Mouse (Mus musculus) cerebellum, adult 11-12 months (tissue): ENCODE data around the gene Sec62.
A peak's percentile ranks its signal among the peaks of the same experiment; 100 is the strongest.

Experiments used
- DNase-seq: peaks from one replicate; pipeline ENCODE4 v3.0.0; 2022

Gene Sec62

DNA sequence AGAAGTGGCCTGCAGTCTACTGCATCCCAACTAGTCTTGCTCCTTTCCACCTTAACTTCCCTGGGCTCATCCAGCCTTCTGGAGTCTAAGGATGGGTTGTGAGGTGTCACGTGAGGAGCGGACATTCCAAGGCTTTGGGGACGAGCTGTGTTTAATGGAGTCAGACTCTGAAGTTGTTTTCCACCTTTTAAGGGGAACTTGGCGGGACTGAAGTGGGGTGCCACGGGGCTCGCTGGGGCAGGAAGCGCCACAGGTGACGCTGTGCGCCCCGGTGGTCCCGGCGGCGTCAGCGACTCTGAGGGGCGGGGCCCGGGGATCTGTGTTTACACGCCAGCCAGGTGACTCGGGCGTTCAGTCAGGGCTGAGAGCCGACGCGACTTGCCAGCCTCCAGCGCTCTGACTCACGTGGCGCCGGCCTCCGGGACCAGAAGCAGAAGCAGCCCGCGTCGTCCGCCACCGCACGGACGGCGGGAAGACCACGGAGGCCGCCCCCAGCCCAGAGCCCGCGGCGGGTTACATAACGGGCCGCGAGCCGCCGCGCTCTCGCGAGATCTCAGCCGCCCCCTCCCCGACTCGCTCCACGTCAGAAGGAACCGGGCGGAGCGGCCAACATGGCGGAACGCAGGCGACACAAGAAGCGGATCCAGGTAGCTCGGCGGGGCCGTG lies at the start of gene Sec62:
TSS of gene Sec62 (plus strand) at position 139 of the 666 bp plus-strand sequence.
- peak; percentile 92 for DNase-seq

DNA sequence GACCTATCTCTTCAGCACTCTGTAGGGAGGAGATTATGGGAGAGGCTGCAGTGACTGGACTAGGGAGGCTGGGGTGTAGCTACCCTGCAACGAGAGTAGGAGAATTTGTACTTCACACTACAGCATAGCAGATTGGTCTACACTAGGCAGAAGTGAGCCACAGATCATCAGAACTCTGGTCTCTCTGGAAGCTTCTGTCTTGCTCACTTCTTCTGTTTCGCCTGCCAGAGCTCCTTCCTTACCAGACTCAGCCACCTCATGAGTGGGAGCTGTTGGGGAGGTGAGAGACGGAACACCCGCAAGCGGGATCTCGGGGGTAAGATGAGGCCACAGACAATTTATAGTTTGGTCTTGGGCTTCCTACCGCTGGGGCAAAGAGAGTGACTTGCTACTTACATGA lies 49.8 kb upstream of the Sec62 start:
- no peak for DNase-seq

DNA sequence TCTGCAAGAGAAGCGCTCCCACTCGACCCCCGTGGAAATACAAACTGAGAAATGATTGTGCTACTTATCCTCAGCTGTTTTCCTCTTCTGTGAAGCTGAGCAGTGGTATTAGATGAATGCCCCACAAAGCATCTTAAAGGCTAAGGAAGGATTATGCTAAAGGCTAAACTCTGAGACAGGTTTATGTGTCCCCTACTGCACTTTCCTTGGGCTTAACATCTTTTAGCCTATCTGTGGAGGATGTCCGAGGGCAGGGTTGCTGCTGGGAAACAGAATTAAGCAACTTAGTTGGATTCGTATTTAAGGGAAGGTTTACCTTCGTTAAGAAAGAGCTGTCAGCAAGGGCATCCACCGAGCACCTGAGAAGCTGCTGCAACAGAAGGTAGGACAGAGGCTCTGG lies 46.7 kb upstream of the Sec62 start, which contains the start of gene Samd7:
TSS of gene Samd7 (plus strand) at position 288 of the 400 bp plus-strand sequence.
- no peak for DNase-seq

DNA sequence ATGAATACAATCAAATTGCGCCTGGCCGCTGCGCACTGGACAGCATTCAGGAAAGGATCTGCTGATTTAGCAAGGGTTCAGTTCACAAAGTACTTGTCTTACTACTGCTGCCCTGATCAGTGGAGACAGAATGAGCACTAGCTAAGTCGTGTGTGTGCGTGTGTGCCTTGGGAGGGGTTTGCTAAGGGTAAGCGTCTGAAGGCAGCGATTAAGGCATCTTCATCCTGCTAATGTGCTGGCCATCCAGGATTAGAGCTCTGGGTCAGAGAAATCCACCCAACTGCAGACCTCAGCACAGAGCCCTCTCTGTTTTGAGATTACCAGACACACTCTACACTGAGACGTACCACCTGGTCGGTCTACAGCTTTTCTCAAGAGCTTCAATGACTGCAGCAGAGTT lies 44.4 kb upstream of the Sec62 start:
- DNase-seq: no peak

DNA sequence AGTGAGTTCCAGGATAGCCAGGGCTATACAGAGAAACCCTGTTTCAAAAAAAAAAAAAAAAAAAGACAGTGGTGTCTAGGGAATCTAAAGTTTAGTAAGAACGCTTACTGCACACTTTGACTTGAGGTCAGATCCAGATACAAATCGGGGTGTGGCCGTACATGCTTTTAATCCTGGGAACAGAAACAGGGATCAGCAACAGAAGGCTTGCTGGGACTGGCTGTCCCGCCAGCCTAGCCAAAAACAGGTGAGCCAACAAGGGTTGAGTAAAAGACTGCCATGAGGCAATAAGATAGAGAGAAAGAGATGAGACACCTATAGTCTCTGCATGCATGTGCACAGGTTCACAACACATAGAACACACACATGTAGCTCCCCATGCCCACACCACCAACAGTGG lies 38.0 kb upstream of the Sec62 start:
- no peak for DNase-seq

DNA sequence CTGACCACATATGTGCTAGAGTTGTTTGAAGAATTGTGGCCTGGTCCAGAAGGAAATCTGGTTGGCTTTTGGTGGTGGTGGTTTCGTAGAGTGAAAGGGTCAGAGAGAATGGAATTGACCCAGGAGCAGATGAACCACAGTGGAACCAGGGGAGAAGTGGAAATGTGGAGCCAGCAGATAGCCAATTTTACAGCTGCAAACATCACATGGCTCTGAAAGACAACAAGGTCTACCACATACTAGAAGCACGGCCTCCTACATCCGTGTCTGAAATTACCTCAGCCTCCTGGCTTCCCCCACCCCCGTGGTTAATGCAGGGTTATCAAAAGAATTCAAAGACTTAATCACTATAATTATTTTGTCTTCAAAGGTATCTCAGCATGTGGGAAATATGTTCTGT lies 27.8 kb upstream of the Sec62 start:
- DNase-seq: no peak

DNA sequence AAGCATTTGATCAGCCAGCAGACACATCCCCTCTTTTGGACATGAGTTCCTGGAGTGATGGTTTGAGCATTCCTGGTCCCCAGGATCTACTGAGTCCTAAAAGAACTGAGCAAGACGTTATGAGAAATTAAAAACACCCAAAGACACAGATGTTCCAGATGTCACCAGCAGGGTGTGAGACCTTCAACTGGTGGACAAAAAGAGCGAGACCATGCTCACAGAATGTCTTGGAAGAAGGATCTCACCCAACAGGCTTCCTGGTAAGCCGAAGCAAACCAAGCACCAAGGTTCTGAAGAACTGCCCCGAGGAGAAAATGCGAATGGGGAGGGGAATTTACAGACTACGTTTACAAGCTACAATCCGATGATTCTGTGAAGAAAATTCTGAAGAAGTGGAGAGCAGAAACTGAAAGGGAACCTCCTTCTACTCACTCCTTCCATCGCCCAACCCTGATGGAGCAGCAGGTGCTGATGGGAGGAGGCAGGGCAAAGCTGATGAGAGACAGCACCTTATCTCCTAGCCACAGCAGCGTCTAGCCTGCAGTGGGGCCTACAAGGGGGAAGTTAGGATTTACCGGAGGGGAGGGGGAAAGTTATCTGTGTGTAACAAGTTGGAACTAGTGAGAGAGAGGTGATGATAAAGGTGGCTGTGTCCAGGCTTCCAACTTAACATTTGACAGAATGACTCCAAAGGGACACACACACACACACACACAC lies 27.2 kb upstream of the Sec62 start:
- no peak for DNase-seq

DNA sequence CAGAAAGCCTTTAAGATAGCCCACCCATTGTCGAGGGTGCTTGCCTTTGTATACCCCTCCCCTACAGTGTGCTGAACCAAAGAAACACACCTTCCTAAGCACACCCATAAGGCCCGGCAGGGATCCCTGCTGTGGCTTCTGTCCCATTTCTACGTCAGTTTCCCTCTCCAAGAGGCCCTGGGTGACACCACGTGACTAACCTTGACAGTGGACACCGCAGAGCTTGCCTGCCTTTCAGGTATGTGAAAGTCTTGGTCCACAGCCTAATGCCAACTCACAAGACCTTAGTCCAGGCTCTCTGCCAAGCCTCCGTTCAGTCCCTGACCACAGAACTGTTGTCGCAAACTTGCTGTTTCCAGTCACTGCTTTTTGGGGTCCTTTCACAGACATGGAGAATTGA lies 26.5 kb upstream of the Sec62 start:
- no peak for DNase-seq

DNA sequence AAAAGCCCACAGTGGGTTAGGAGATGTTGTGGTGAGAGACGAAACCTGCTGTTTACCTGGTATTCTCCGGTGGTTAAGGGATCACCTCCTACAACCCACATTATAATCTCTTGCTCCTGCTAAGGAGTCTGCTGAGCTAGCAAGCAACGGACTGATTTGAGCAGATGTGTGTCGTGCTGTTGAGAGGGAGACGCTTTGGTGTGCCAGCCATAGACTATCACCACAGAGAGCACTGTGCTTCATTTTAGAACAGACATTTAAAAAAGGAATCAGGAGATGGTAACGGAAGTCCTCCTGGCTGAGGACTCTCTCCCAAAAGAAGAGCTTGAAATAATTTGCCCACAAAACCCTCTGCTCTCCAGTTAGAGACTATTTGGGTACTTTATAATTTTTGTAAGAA lies 25.4 kb upstream of the Sec62 start:
- no peak for DNase-seq

DNA sequence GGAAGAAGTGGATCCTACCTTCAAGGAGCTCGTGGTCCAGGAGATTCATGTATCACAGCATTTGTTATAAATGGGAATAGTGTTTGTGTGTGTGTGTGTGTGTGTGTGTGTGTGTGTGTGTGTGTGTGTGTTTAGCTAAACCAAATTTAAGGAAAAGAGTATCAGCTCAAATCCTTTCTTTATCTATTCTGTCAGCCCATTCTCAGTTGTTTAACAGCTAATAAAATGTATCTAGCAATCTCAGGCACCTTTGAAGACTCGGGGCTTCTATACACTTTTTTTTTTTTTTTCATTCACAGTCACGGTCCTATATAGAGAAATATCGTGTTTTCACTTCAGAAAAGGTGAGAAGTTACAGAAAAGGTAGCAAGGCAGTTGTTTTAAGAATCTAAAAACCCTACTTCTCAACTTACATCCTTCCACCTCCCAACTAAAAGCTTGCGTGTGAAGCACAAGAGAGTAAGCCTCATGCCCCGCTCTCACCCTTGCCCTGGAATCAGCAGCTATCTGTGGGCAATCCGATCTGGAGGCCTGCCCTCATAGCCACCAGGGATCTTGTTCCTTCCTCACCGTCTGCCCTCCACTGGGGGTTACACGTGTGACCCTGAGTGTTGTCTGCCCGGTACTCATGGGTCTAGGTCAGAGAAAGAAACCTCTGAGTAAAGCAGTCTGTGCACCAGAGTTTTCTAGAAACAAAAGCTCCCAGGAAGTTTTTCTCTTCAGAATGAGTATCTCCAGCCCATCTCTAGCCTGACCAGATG lies 22.7 kb upstream of the Sec62 start:
- DNase-seq: no peak

DNA sequence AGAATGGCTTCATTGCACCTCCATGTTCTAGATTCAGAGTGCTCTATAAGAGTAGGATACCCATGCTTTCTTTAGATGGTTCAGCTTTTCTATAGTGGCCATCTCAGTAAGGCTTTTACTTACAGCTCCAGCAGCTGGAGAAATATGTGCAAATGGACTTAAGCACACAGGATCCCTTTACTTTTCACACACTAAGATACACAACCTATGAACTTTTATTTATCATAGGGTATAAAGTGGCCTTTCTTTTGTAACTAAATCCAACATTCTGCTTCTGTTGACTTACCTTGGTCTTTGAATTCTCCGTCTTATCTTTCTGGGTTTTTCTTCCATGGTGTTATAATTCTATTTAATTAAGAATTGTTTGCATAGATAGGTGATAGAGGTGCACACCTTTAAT lies 21.1 kb upstream of the Sec62 start:
- no peak for DNase-seq

DNA sequence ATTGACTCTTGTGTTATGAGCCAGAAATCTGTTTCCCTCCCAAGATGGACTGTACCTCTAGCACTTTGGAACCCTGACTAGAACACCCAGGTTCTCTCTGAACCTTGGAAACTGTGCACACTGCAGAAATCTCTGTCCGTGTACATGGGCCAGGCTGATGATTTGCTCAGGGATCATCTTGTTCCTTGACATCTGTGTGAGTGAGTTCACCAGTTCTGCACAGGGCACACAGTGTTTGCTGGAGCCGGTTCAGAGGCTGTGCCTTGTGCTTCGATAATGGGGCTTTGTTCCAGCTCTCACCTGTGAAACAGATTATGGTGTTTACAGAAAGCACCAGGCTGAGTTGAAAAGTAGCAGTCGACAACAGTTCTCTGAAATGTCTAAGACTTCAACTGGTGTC lies 20.0 kb upstream of the Sec62 start:
- DNase-seq: no peak

DNA sequence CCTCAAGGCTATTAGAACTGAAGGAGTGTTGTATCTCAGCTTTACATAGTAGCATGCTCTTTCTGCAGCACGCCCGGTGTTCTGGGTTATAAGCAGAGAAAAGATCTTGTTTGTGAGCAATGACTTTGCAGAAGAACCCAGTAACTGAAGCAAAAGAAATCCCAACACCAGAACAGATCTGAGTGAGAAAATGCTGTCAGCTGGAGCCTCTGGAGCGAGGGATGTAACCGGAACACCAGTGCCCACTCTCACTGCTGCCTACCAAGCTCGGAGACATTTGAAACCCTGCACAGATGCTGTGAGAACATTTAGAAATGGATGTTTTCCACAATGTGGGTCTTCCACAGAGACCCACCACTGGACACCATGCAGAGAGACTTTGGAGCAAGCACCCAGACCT lies 18.0 kb upstream of the Sec62 start:
- DNase-seq: no peak

DNA sequence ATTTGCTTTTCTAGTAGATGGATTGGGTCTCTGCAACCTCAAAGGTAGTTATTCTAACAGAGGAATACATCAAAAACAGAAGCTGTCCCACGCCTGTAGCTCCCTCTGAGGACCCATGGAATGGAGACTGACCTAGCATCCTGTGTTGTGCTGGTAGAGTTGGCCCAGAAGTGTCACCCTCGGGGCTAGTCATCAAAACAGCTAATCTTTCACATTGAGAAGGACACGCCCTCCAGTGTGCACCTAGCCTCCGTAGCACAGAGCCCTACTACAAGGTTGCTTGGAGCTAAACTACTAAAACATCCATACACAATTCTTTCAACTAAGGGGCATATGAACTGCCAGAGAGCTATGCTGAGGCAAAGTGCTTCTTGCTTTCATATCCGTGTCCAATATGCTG lies 14.7 kb upstream of the Sec62 start:
- no peak for DNase-seq

DNA sequence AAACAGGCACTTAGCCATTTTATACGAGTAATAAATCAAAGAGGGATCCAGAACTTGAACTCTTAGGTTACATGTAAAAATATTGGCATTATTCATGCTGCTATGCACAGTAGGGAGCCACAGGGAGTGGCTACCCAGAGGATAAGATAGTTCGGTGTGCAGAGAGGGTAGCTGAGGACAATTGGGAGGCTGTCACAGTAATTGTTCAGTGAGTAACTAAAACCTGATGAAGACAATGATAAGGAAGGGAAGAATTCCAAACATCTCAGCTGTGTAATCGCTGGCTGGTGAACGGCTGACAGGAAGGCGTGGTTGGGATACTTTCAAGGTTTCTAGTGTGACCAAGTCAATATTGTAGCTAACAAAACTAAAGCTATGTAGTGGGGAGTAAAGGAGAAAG lies 4.1 kb upstream of the Sec62 start:
- no peak for DNase-seq

DNA sequence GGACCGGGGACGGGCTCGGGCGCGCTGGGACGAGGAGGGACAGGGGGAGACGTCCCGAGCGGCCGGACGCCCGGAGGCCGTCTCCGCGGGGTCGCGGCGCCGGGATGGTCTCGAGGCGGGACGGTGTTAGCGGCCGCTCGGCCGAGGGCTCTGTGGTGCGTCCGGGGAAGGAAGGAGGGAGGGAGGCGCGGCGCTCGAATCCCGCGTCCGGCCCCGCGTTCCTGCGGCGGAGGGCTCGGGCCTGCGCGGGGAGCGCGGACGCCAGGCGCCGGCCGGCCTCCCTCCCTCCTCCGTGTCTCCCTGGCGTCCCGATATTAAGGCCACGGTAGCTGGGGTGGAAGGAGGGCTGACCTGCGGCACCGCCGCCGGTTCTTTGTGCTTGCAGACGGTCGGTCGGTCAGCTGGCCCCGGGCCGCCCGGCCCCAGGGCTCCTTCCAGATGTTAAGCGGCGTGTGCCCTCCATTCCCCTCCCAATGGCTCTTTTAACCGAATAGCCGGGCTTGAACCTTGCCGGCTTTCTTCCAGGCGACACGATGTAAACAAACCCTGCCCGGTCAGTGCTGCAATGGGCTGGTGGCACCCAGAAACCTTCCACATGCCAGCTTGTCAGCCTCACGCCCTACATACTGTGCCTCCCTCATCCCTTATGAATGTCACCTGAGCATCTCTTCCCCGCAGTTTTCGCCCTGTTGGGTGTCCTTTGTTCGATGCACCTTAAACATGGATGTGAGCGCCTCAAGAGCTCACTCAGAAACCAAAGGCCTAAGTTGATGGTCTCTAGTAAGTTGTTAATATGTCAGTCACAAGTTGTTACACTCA lies 937 bp downstream of the Sec62 start:
- peak; percentile 61 for DNase-seq

DNA sequence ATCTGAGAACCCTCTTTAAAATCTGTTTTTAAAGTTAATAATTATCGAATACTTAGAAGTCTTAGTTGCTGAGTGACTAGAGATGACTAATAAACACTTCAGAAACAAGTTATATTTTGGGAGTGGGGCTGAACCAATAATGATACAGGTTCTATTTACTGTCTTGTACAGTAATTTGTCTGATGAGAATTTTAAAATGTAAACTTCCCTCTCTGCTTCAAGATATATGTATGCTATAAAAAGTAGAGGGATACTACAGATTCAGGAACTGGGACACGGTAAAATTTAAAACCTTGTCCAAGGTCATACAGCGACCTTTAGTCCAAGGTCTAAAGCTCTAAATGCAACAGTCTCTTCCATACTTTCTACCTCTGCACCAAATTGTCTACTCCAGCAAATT lies 9.5 kb downstream of the Sec62 start:
- no peak for DNase-seq

DNA sequence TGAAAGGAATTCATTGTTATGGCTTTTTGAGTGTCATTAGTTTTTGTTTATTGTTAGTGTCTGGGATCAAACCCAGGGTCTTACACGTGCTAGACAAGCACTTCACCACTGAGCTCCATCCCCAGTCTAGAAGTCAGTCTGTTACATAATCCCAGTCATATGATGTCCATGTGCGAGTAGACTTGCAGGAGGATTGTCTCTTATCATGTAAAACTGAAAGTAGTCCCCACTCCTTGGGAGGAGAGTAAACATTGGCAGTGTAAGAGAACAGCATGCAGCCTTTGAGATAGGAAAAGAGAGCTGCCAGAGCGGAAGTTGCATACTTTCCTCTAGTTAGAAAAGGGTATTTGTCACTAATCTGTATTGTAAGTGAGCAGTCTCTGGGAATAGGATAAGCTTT lies 20.2 kb downstream of the Sec62 start:
- no peak for DNase-seq

DNA sequence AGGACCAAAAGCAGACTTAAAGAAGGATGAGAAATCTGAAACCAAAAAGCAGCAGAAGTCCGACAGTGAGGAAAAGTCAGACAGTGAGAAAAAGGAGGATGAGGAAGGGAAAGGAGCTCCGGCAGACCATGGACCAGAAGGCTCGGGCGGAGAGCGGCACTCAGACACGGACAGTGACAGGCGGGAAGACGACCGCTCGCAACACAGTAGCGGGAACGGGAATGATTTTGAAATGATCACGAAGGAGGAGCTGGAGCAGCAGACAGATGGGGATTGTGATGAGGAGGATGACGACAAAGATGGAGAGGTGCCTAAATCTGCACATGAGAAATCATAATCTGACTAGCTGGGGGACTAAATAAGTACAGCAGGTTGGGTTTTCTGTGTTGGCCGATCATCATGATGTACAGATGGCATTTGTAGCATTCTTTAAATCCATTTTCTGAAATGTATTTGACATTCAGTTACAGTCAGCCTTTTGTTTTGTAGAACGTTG lies 26.0 kb downstream of the Sec62 start:
- DNase-seq: no peak

DNA sequence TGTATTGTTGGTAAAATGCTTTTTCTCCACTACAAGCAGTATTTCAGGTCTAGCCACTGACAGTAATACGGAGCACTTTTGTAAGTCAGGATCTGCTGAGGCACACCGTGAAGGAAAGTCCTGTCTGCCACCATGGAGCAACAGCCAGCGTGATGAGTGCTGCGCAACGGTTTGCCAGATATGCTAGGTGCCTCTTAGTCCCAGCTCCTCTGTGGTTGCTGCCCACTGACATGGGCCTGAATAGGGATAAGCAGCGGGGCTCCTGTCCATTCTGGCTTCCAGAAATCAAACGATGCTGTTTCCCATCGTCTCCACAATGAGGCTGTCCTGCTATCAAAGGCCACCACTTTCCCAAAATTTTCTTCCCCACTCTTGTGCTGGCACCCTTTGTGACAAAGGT lies 29.5 kb downstream of the Sec62 start:
- DNase-seq: no peak

DNA sequence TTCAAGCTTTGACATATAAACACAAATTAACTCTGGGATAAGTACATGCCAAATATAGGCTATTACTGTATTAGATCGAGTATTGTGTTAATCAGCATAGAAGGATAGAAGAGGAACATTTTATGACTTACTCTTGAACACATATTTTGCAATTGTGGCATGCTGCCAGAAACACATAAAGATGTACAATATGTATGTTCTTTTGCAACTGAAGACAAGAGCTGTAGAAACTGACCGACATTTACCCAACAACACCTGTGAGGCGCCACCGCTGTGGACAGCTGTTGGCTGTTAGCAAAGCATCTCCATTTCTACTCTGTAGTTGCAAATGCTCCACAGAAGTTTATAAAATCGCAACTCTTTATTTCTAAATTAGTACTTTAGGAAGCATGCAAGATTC lies 33.4 kb downstream of the Sec62 start:
- no peak for DNase-seq

DNA sequence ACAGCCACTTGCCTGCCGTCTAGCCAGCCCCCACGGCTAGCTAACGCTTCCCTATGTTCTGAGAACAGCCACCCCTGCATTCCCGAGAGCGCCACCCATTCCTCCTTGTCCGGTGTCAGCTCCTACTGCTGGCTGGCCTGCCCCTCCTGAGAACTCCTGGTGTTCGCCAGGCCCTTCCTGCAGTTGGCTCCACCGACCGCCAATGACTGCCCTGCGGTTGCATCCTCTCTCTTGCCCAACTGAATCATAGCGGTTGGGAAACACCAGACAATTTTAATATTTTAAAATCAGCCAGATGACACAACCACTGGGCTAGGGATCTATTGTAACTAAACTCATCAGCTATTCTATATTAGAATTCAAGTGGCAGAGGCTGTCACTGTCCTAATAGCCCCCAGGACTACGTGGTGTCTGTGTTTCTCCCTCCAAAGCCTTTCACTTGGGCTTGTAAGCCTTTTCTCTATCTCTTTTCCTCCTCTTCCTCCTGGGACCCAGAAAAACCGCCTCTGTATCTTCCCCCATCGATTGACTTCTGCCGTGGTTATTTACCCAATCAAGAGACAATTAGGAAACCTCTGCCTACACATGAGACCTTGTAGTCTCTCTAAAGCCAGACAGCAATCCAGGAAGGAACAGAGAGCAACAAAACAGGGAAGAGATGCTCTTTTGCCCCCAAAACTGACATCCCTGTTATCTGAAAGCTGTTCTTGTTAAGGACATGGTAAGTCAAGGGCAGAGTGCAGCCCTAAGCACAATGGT lies 39.4 kb downstream of the Sec62 start:
- DNase-seq: no peak
